Mouse (Mus musculus) adrenal gland, postnatal 14 days (tissue): ENCODE results near the gene Tjap1. TPM values are rescaled to one million over a fixed set of nuclear protein-coding genes. Genes with fewer than 3 reads are reported as not detected.
A peak's percentile ranks its signal among the peaks of the same experiment; 100 is the strongest.

Experiments
- DNase-seq: peaks from one replicate; pipeline ENCODE4 v3.0.0; 2021; ENCODE audit warnings: mixed read lengths
- microRNA-seq, 2 experiments: library from miRNA; unstranded; fragments of <30 nt; microRNA quantifications; one replicate each; pipeline ENCODE4 v1.2.0; 2021
- total RNA-seq: library from RNA; stranded (reverse); gene quantifications from 2 replicates; pipeline ENCODE4 v1.2.3, GENCODE M21; 2021

Tjap1 gene
- total RNA-seq, 1 experiment from 2014 or later: 44.1 TPM

- peak; percentile 96 for DNase-seq
These were observed 29.3 kb downstream of the Tjap1 start, which contains the start of gene Lrrc73 for GRCm38 (mm10) chr17:46253452-46254084. Gene Lrrc73 (plus strand): TSS chr17:46253531.

- peak; percentile 71 for DNase-seq
These were observed 30.0 kb downstream of the Tjap1 start for GRCm38 (mm10) chr17:46252571-46253451.

- DNase-seq: no peak
These were observed 31.7 kb downstream of the Tjap1 start for GRCm38 (mm10) chr17:46251174-46251573.

- no peak for DNase-seq
These were observed 34.7 kb downstream of the Tjap1 start for GRCm38 (mm10) chr17:46248189-46248522.

DNA sequence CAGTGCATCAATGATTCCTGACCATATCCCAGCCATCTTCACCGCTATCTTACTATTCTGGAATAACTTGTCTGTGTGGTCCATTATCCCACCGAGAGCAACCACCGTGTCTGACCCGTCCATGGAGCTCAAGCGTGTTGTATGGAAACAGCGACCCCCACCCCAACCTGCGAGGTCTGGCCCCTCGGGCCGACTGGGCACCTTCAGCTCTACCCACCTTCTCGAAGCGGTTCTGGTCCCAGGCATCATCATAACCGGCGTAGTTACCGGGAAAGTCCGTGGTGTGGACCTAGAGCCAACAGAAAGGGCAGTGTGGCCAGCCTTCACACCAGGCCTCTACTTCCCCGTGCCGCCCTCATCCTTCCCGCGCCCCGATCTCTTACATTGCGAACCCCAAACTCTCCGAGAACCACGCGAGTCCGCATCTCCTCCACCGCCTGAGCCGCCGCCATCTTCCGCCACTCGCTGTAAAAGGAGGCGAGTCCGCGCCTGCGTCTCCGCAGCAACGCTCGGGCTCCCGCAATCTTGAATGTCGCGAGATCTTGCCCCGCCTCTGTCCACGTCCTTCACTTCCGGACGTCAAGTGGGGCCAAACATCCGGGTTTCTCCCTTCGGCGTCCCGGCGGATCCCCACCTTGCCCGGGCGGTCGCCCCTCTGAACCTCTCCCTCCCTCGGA, 35.2 kb downstream of the Tjap1 start, which contains the start of the genes Polr1c and Yipf3:
Gene Polr1c, minus strand, starts transcription at position 543 of the 677 bp plus-strand sequence.
Gene Yipf3, plus strand, starts transcription at position 569 of the 677 bp plus-strand sequence.
- peak; percentile 98 for DNase-seq

GRCm38 (mm10) chr17:46244579-46244978, 38.2 kb downstream of the Tjap1 start:
- peak; percentile 91 for DNase-seq

GRCm38 (mm10) chr17:46243624-46244023, 39.2 kb downstream of the Tjap1 start:
- peak; percentile 49 for DNase-seq

- DNase-seq: peak; percentile 54
These were observed 39.8 kb downstream of the Tjap1 start for GRCm38 (mm10) chr17:46242993-46243392.

DNA sequence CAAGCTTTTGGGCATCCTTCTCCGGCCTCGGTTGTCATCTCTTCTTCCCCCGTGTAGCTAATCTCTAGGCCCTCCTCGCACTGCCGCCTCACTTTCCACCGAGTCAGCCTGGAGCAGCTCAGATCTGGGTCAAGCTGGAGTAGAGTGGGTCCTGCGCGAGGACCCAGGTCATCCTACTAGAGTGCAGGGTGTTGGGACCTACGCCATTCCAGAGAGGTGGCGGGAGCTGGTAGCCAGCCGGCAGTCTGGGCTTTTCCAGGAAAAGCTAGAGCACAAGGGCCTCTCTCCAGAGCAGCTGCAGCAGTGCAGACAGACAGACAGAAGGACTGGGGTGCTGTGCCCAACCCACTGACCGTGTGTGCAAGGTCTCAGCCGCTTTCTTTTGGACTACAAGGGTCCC, 40.6 kb downstream of the Tjap1 start:
- no peak for DNase-seq

GRCm38 (mm10) chr17:46241471-46241870, 41.4 kb downstream of the Tjap1 start:
- DNase-seq: no peak

- no peak for DNase-seq
These were observed 43.2 kb downstream of the Tjap1 start for GRCm38 (mm10) chr17:46239516-46240114.

DNA sequence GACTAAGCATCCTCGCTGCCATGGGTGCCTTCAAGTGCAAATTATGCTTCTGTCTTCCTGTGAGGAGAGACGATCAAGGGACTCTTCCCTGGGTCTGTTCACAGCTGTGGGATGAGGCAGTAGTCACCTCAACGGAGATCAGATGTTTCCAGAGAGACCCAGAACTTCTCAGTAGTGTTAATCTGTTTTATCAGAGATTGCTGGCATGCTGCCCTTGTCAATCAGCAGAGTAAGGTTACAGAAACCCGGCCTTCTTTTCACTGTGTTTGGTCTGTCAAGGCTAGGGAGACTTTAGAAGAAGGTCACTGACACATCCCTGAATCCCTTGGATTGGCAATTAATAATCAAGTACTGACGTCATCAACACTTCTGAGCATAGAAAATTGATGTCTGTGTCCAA, 45.3 kb downstream of the Tjap1 start:
- peak; percentile 73 for DNase-seq

- no peak for DNase-seq
These were observed 45.7 kb downstream of the Tjap1 start for GRCm38 (mm10) chr17:46237079-46237478.

DNA sequence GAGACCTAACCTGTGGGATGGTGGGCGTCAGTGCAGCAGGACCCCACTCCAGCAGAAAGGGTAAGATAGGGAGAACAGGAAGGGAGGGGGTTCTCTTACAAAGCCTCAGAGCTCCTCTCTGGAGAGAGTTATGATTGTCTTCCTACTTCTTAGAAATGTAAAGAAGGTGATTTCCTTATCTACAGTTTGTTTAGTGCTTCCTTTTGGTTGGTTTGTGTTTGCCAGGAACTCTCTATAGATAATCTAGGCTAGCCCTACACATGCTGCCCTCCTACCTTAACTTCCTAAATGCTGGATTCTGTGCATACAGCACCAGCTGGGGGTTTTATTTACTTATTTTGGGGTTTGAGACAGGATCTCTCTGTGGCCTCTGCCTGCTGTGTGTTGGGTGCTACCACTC, 46.8 kb downstream of the Tjap1 start:
- DNase-seq: no peak

- DNase-seq: peak; percentile 75
These were observed 55.2 kb downstream of the Tjap1 start for GRCm38 (mm10) chr17:46227576-46227975.

GRCm38 (mm10) chr17:46221601-46222000, 61.2 kb downstream of the Tjap1 start:
- DNase-seq: peak; percentile 69

DNA sequence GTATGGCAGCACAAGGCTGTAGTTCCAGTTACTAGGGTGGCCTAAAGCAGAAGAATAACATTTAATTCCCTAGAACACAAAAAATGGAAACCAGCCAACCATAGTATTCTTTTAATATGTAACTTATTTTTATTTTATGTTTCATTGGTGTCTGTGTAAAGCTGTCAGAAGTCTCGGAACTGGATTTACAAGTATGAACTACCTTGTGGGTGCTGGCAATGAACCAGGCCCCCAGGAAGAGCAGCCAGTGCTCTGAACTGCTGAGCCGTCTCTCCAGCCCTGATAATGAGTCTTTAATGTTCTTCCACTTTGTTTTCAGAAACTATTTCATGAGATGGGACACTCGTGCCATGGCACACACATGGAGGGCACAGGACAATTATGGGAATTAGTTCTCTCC, 72.3 kb downstream of the Tjap1 start:
- DNase-seq: no peak

Small RNAs within 50 kb of the gene (microRNA-seq; reads per million reads assigned to microRNA genes)
- 0 reads per million in 2 experiments for gene Mir693

Other genes with a start within 250 kb of the Tjap1 start
- 107 and 111 TPM in 2 replicates for gene Mrps18a, start 172.0 kb downstream of the Tjap1 start, total RNA-seq
- gene Rsph9, start 138.8 kb downstream of the Tjap1 start, total RNA-seq: 4.9 and 6.3 TPM in 2 replicates
- gene Mad2l1bp, start 129.5 kb downstream of the Tjap1 start, total RNA-seq: 10.8 and 13.9 TPM in 2 replicates
- 74.2 and 90.1 TPM in 2 replicates for gene Gtpbp2, start 122.0 kb downstream of the Tjap1 start, total RNA-seq
- gene Polh, start 80.4 kb downstream of the Tjap1 start, total RNA-seq: 37.3 and 38.5 TPM in 2 replicates
- gene Xpo5, start 80.2 kb downstream of the Tjap1 start, total RNA-seq: 61.0 and 67.9 TPM in 2 replicates
- 73.9 and 74.6 TPM in 2 replicates for gene Polr1c, start 35.0 kb downstream of the Tjap1 start, total RNA-seq
- 135 and 137 TPM in 2 replicates for gene Yipf3, start 34.9 kb downstream of the Tjap1 start, total RNA-seq
- gene Lrrc73, start 29.5 kb downstream of the Tjap1 start, total RNA-seq: 3.7 and 4.8 TPM in 2 replicates
- 0.41 and 0.44 TPM in 2 replicates for gene Dlk2, start 14.4 kb upstream of the Tjap1 start, total RNA-seq
- 10.1 and 11.5 TPM in 2 replicates for gene Abcc10, start 45.3 kb upstream of the Tjap1 start, total RNA-seq
- 28.7 and 37.0 TPM in 2 replicates for gene Zfp318, start 100.7 kb upstream of the Tjap1 start, total RNA-seq
- gene Crip3, start 145.9 kb upstream of the Tjap1 start, total RNA-seq: 1.1 and 1.2 TPM in 2 replicates
- gene Slc22a7, start 155.4 kb upstream of the Tjap1 start, total RNA-seq: 0.49 and 14.3 TPM in 2 replicates
- gene Ttbk1, start 204.6 kb upstream of the Tjap1 start, total RNA-seq: 0.78 and 1.4 TPM in 2 replicates
- gene Dnph1, start 213.7 kb upstream of the Tjap1 start, total RNA-seq: 5.3 and 7.8 TPM in 2 replicates